Mouse (Mus musculus): ENCODE measurements around the gene Actl6b. TPM values are rescaled to one million over a fixed set of nuclear protein-coding genes. Genes with fewer than 3 reads are reported as not detected.
A peak's percentile ranks its signal among the peaks of the same experiment; 100 is the strongest.
"Not testable (repeated sequence)": the region's sequence is repeated elsewhere in the genome, so short reads cannot be mapped to it uniquely, and the experiment has no call there.

Actl6b gene
- polyA plus RNA-seq, 1 experiment from 2014 or later, result 6.5 TPM

DNA sequence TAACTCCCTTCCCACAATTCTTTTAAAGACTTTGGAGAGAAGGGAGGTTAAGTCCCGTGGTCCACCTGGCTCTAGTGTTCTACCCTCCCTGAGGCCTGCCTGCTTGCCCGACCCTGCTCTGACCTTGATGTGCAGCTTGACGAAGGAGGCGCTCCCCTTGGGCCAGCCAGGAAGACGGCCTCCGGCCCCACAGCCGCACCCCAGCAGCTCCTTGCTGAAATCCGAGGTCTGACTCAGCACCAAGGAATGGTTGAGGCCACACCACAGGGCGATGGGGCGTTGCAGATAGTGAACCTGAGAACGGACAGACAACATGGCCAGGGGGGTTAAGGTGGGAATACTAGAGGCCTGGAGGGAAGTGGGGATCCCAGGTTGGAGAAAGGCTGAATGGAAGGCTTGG, 60.2 kb downstream of the Actl6b start, which contains the start of gene Pcolce:
Gene Pcolce (minus strand): TSS at position 235 of the 400 bp plus-strand sequence.
- H3K4me3 ChIP-seq (ENCODE audit: low read depth, low read length), result no peak within 1 kb of the TSS
- H3K27ac ChIP-seq (replicated peaks; ENCODE audit: low read depth, low read length), result peak within 1 kb of the TSS; percentile 20; the same call in 1 of the 2 replicates
- no peaks in the 10 kb centered on the region for H3K27me3 ChIP-seq (ENCODE audit: control insufficient read depth, insufficient read depth, low read length)
- H3K4me2 ChIP-seq (ENCODE audit: low read depth, low read length), result no peak within 1 kb of the TSS
- no peak for DNase-seq (ENCODE audit: low spot score)
- no peaks in the 10 kb centered on the region for H3K36me3 ChIP-seq (replicated peaks; ENCODE audit: control insufficient read depth, insufficient read depth, low read depth, low read length)
- WGBS, result 37% methylated on average over 11 of the region's 11 CpGs
- no peak for ATAC-seq (replicated peaks; ENCODE audit: insufficient number of reproducible peaks, low FRiP score, low TSS enrichment, low read depth)
- H3K4me1 ChIP-seq (ENCODE audit: control insufficient read depth, insufficient read depth, low read length), result peaks cover 11% of the 10 kb centered on the region
- peak within 1 kb of the TSS; percentile 18; the same call in 1 of the 2 replicates for H3K9ac ChIP-seq (replicated peaks; ENCODE audit: low read length)
- H3K9me3 ChIP-seq (replicated peaks; ENCODE audit: control insufficient read depth, low read length), result no peaks in the 10 kb centered on the region

DNA sequence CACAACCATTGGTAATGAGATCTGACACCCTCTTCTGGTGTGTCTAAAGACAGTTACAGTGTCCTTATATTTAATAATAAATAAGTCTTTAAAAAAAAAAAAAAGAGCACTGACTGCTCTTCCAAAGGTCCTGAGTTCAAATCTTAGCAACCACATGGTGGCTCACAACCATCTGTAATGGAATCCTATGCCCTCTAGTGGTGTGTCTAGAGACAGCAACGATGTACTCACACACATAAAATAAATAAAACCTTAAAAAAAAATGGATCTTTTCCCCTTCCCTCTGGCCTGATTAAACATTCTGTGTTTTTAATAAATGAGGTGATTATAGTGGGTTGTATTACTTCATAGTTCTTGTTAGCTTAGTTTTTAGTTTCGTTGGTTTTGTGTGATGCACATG, 61.6 kb downstream of the Actl6b start:
- not testable (repeated sequence) for H3K4me2 ChIP-seq (ENCODE audit: low read depth, low read length); H3K4me3 ChIP-seq (ENCODE audit: low read depth, low read length); H3K9ac ChIP-seq (replicated peaks; ENCODE audit: low read length); H3K9me3 ChIP-seq (replicated peaks; ENCODE audit: control insufficient read depth, low read length); H3K36me3 ChIP-seq (replicated peaks; ENCODE audit: control insufficient read depth, insufficient read depth, low read depth, low read length); H3K27me3 ChIP-seq (ENCODE audit: control insufficient read depth, insufficient read depth, low read length); DNase-seq (ENCODE audit: low spot score); H3K27ac ChIP-seq (replicated peaks; ENCODE audit: low read depth, low read length); ATAC-seq (replicated peaks; ENCODE audit: insufficient number of reproducible peaks, low FRiP score, low TSS enrichment, low read depth); H3K4me1 ChIP-seq (ENCODE audit: control insufficient read depth, insufficient read depth, low read length)
- 82% methylated on average over 2 of the region's 2 CpGs for WGBS

DNA sequence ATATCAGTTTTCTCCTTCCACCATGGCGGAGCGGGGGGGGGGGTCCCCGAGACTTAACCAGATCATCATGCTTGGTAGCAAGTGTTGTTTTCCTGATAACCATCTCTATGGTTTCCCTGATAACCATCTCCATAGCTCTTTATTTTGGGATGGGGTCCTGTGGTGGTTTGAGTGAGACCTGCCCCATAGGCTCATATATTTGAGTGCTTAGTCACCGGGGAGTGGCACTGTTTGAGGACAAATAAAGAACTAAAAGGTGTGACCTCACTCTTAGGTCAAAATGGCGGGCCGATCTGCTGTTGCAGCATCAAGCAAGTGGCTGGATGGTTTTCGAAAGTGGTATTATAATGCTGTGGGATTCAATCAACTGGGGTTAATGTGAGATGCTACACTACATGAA, 62.0 kb downstream of the Actl6b start:
- ATAC-seq (replicated peaks; ENCODE audit: insufficient number of reproducible peaks, low FRiP score, low TSS enrichment, low read depth) (no peak), DNase-seq (ENCODE audit: low spot score) (no peak)
- Histone ChIP-seq H3K27ac (replicated peaks; ENCODE audit: low read depth, low read length) (no peak overlapping the region), H3K4me3 (ENCODE audit: low read depth, low read length) (no peak overlapping the region), H3K9me3 (replicated peaks; ENCODE audit: control insufficient read depth, low read length) (no peaks in the 10 kb centered on the region), H3K27me3 (ENCODE audit: control insufficient read depth, insufficient read depth, low read length) (no peaks in the 10 kb centered on the region), H3K4me2 (ENCODE audit: low read depth, low read length) (no peak overlapping the region), H3K4me1 (ENCODE audit: control insufficient read depth, insufficient read depth, low read length) (peaks cover 8% of the 10 kb centered on the region), H3K9ac (replicated peaks; ENCODE audit: low read length) (no peak overlapping the region), H3K36me3 (replicated peaks; ENCODE audit: control insufficient read depth, insufficient read depth, low read depth, low read length) (no peaks in the 10 kb centered on the region)
- WGBS, result 82% methylated on average over 7 of the region's 7 CpGs

Small RNA genes within 50 kb of the gene (microRNA-seq; reads per million reads assigned to microRNA genes)
- not detected for gene Mir6418 (ENCODE audit: borderline number of aligned reads)

Other genes with a start within 250 kb of the Actl6b start
- gene Srrt, start 245.8 kb upstream of the Actl6b start, polyA plus RNA-seq (2014; fragmentation: Nextera tagmentation; extraction: Ambion mirVana), result 136 and 148 TPM in 2 replicates
- gene Trip6, start 239.1 kb upstream of the Actl6b start, polyA plus RNA-seq (2014; fragmentation: Nextera tagmentation; extraction: Ambion mirVana), result 40.3 and 51.8 TPM in 2 replicates
- 3.0 and 4.2 TPM in 2 replicates for gene Slc12a9, start 219.9 kb upstream of the Actl6b start, polyA plus RNA-seq (2014; fragmentation: Nextera tagmentation; extraction: Ambion mirVana)
- 46.4 and 52.3 TPM in 2 replicates for gene Ephb4, start 203.4 kb upstream of the Actl6b start, polyA plus RNA-seq (2014; fragmentation: Nextera tagmentation; extraction: Ambion mirVana)
- 0.04 and 0.06 TPM in 2 replicates for gene Zan, start 76.5 kb upstream of the Actl6b start, polyA plus RNA-seq (2014; fragmentation: Nextera tagmentation; extraction: Ambion mirVana)
- gene Pop7, start 51.0 kb upstream of the Actl6b start, polyA plus RNA-seq (2014; fragmentation: Nextera tagmentation; extraction: Ambion mirVana), result 54.0 and 55.9 TPM in 2 replicates
- 8.5 and 8.7 TPM in 2 replicates for gene Gigyf1, start 35.0 kb upstream of the Actl6b start, polyA plus RNA-seq (2014; fragmentation: Nextera tagmentation; extraction: Ambion mirVana)
- gene Epo, start 20.3 kb upstream of the Actl6b start, polyA plus RNA-seq (2014; fragmentation: Nextera tagmentation; extraction: Ambion mirVana), result 0.63 and 0.95 TPM in 2 replicates
- 352 and 367 TPM in 2 replicates for gene Gnb2, start 20.0 kb upstream of the Actl6b start, polyA plus RNA-seq (2014; fragmentation: Nextera tagmentation; extraction: Ambion mirVana)
- gene Tfr2, start 16.3 kb downstream of the Actl6b start, polyA plus RNA-seq (2014; fragmentation: Nextera tagmentation; extraction: Ambion mirVana), result 0.91 and 1.1 TPM in 2 replicates
- 17.4 and 19.4 TPM in 2 replicates for gene Mospd3, start 47.5 kb downstream of the Actl6b start, polyA plus RNA-seq (2014; fragmentation: Nextera tagmentation; extraction: Ambion mirVana)
- 133 and 142 TPM in 2 replicates for gene Pcolce, start 60.3 kb downstream of the Actl6b start, polyA plus RNA-seq (2014; fragmentation: Nextera tagmentation; extraction: Ambion mirVana)
- gene Fbxo24, start 75.5 kb downstream of the Actl6b start, polyA plus RNA-seq (2014; fragmentation: Nextera tagmentation; extraction: Ambion mirVana), result 0.13 TPM in 1 of 2 replicates, not detected in the other
- gene Lrch4, start 75.6 kb downstream of the Actl6b start, polyA plus RNA-seq (2014; fragmentation: Nextera tagmentation; extraction: Ambion mirVana), result 28.4 and 30.0 TPM in 2 replicates
- gene Gm20605, start 75.7 kb downstream of the Actl6b start, polyA plus RNA-seq (2014; fragmentation: Nextera tagmentation; extraction: Ambion mirVana), result 3.7 and 4.8 TPM in 2 replicates
- gene Sap25, start 87.8 kb downstream of the Actl6b start, polyA plus RNA-seq (2014; fragmentation: Nextera tagmentation; extraction: Ambion mirVana), result 2.8 and 5.2 TPM in 2 replicates
- 0.10 and 0.53 TPM in 2 replicates for gene Irs3, start 92.2 kb downstream of the Actl6b start, polyA plus RNA-seq (2014; fragmentation: Nextera tagmentation; extraction: Ambion mirVana)
- 11.8 and 11.9 TPM in 2 replicates for gene Agfg2, start 131.2 kb downstream of the Actl6b start, polyA plus RNA-seq (2014; fragmentation: Nextera tagmentation; extraction: Ambion mirVana)
- gene Nyap1, start 188.1 kb downstream of the Actl6b start, polyA plus RNA-seq (2014; fragmentation: Nextera tagmentation; extraction: Ambion mirVana), result 1.6 and 2.5 TPM in 2 replicates
- 76.1 and 78.8 TPM in 2 replicates for gene Tsc22d4, start 192.2 kb downstream of the Actl6b start, polyA plus RNA-seq (2014; fragmentation: Nextera tagmentation; extraction: Ambion mirVana)
- gene Ppp1r35, start 225.3 kb downstream of the Actl6b start, polyA plus RNA-seq (2014; fragmentation: Nextera tagmentation; extraction: Ambion mirVana), result 57.6 and 65.1 TPM in 2 replicates
- 11.5 and 12.5 TPM in 2 replicates for gene Mepce, start 234.1 kb downstream of the Actl6b start, polyA plus RNA-seq (2014; fragmentation: Nextera tagmentation; extraction: Ambion mirVana)
- 22.0 and 23.1 TPM in 2 replicates for gene Zcwpw1, start 234.3 kb downstream of the Actl6b start, polyA plus RNA-seq (2014; fragmentation: Nextera tagmentation; extraction: Ambion mirVana)

Measured in embryonic facial prominence, embryonic 11.5 days (tissue).